Mouse (Mus musculus): ENCODE measurements around the gene Pepd. TPM values are rescaled to one million over a fixed set of nuclear protein-coding genes. Genes with fewer than 3 reads are reported as not detected.
A peak's percentile ranks its signal among the peaks of the same experiment; 100 is the strongest.

Pepd gene
- polyA plus RNA-seq, 1 experiment from 2014 or later = 63.7 TPM

- no peaks in the 10 kb centered on the region for H3K27me3 ChIP-seq (ENCODE audit: control insufficient read depth, insufficient read depth, low read length)
- H3K4me1 ChIP-seq (ENCODE audit: control insufficient read depth, insufficient read depth, low read length) = peaks cover 16% of the 10 kb centered on the region
- H3K9me3 ChIP-seq (ENCODE audit: control insufficient read depth, low read depth, low read length) = no peaks in the 10 kb centered on the region
- H3K4me3 ChIP-seq (ENCODE audit: low read depth, low read length) = no peak overlapping the region
- no peak for ATAC-seq (ENCODE audit: insufficient number of reproducible peaks, insufficient read depth, low FRiP score, low read depth)
- H3K9ac ChIP-seq (replicated peaks; ENCODE audit: low read depth, low read length) = no peak overlapping the region
- 63% methylated on average over 1 of the region's 1 CpGs for WGBS
- no peak overlapping the region for H3K4me2 ChIP-seq (replicated peaks; ENCODE audit: low read depth, low read length)
- no peaks in the 10 kb centered on the region for H3K36me3 ChIP-seq (ENCODE audit: control insufficient read depth, insufficient read depth, low read length)
- H3K27ac ChIP-seq (ENCODE audit: low read length) = no peak overlapping the region
These were observed 146.2 kb downstream of the Pepd start for GRCm38 (mm10) chr7:35058329-35058728.

- 76% methylated on average over 5 of the region's 5 CpGs for WGBS
These were observed 147.3 kb downstream of the Pepd start for GRCm38 (mm10) chr7:35059467-35059866.

GRCm38 (mm10) chr7:35064286-35065258 lies 152.4 kb downstream of the Pepd start:
- ATAC-seq (ENCODE audit: insufficient number of reproducible peaks, insufficient read depth, low FRiP score, low read depth) = no peak
- no peak overlapping the region for H3K27ac ChIP-seq (ENCODE audit: low read length)
- H3K36me3 ChIP-seq (ENCODE audit: control insufficient read depth, insufficient read depth, low read length) = no peaks in the 10 kb centered on the region
- H3K9me3 ChIP-seq (ENCODE audit: control insufficient read depth, low read depth, low read length) = no peaks in the 10 kb centered on the region
- H3K9ac ChIP-seq (replicated peaks; ENCODE audit: low read depth, low read length) = no peak overlapping the region
- WGBS = 67% methylated on average over 14 of the region's 14 CpGs
- no peak overlapping the region for H3K4me3 ChIP-seq (ENCODE audit: low read depth, low read length)
- no peaks in the 10 kb centered on the region for H3K4me1 ChIP-seq (ENCODE audit: control insufficient read depth, insufficient read depth, low read length)
- H3K27me3 ChIP-seq (ENCODE audit: control insufficient read depth, insufficient read depth, low read length) = no peaks in the 10 kb centered on the region
- no peak overlapping the region for H3K4me2 ChIP-seq (replicated peaks; ENCODE audit: low read depth, low read length)

More at GRCm38 (mm10) chr7:35059467-35059866, 147.3 kb downstream of the Pepd start:
- H3K27me3 ChIP-seq (ENCODE audit: control insufficient read depth, insufficient read depth, low read length) = no peaks in the 10 kb centered on the region
- H3K4me1 ChIP-seq (ENCODE audit: control insufficient read depth, insufficient read depth, low read length) = peaks cover 10% of the 10 kb centered on the region
- no peak overlapping the region for H3K9ac ChIP-seq (replicated peaks; ENCODE audit: low read depth, low read length)
- no peak overlapping the region for H3K27ac ChIP-seq (ENCODE audit: low read length)
- ATAC-seq (ENCODE audit: insufficient number of reproducible peaks, insufficient read depth, low FRiP score, low read depth) = no peak
- H3K9me3 ChIP-seq (ENCODE audit: control insufficient read depth, low read depth, low read length) = no peaks in the 10 kb centered on the region
- H3K36me3 ChIP-seq (ENCODE audit: control insufficient read depth, insufficient read depth, low read length) = no peaks in the 10 kb centered on the region
- no peak overlapping the region for H3K4me2 ChIP-seq (replicated peaks; ENCODE audit: low read depth, low read length)
- no peak overlapping the region for H3K4me3 ChIP-seq (ENCODE audit: low read depth, low read length)

GRCm38 (mm10) chr7:35065958-35066357 lies 153.8 kb downstream of the Pepd start:
- no peak overlapping the region for H3K4me2 ChIP-seq (replicated peaks; ENCODE audit: low read depth, low read length)
- no peaks in the 10 kb centered on the region for H3K27me3 ChIP-seq (ENCODE audit: control insufficient read depth, insufficient read depth, low read length)
- no peak overlapping the region for H3K4me3 ChIP-seq (ENCODE audit: low read depth, low read length)
- 50% methylated on average over 3 of the region's 3 CpGs for WGBS
- H3K9me3 ChIP-seq (ENCODE audit: control insufficient read depth, low read depth, low read length) = no peaks in the 10 kb centered on the region
- no peaks in the 10 kb centered on the region for H3K36me3 ChIP-seq (ENCODE audit: control insufficient read depth, insufficient read depth, low read length)
- no peak for ATAC-seq (ENCODE audit: insufficient number of reproducible peaks, insufficient read depth, low FRiP score, low read depth)
- no peaks in the 10 kb centered on the region for H3K4me1 ChIP-seq (ENCODE audit: control insufficient read depth, insufficient read depth, low read length)
- no peak overlapping the region for H3K27ac ChIP-seq (ENCODE audit: low read length)
- no peak overlapping the region for H3K9ac ChIP-seq (replicated peaks; ENCODE audit: low read depth, low read length)

- Histone ChIP-seq H3K9ac (replicated peaks; ENCODE audit: low read depth, low read length) (no peak overlapping the region), H3K4me3 (ENCODE audit: low read depth, low read length) (no peak overlapping the region), H3K27ac (ENCODE audit: low read length) (no peak overlapping the region), H3K9me3 (ENCODE audit: control insufficient read depth, low read depth, low read length) (no peaks in the 10 kb centered on the region), H3K27me3 (ENCODE audit: control insufficient read depth, insufficient read depth, low read length) (no peaks in the 10 kb centered on the region), H3K4me1 (ENCODE audit: control insufficient read depth, insufficient read depth, low read length) (no peaks in the 10 kb centered on the region), H3K36me3 (ENCODE audit: control insufficient read depth, insufficient read depth, low read length) (no peaks in the 10 kb centered on the region), H3K4me2 (replicated peaks; ENCODE audit: low read depth, low read length) (no peak overlapping the region)
- ATAC-seq (ENCODE audit: insufficient number of reproducible peaks, insufficient read depth, low FRiP score, low read depth) = no peak
- WGBS = 82% methylated on average over 8 of the region's 8 CpGs
These were observed 154.5 kb downstream of the Pepd start for GRCm38 (mm10) chr7:35066640-35067212.

GRCm38 (mm10) chr7:35076645-35077044 lies 164.5 kb downstream of the Pepd start:
- ATAC-seq (ENCODE audit: insufficient number of reproducible peaks, insufficient read depth, low FRiP score, low read depth) = 0 out of 2 replicates have a peak, but pooled peaks have one; percentile 23
- Histone ChIP-seq H3K9me3 (ENCODE audit: control insufficient read depth, low read depth, low read length) (no peaks in the 10 kb centered on the region), H3K4me2 (replicated peaks; ENCODE audit: low read depth, low read length) (no peak overlapping the region), H3K27me3 (ENCODE audit: control insufficient read depth, insufficient read depth, low read length) (no peaks in the 10 kb centered on the region), H3K4me1 (ENCODE audit: control insufficient read depth, insufficient read depth, low read length) (peaks cover 3% of the 10 kb centered on the region; the same call in 1 of the 2 replicates), H3K9ac (replicated peaks; ENCODE audit: low read depth, low read length) (no peak overlapping the region), H3K27ac (ENCODE audit: low read length) (peak overlapping the region; percentile 27; the same call in 1 of the 2 replicates), H3K4me3 (ENCODE audit: low read depth, low read length) (no peak overlapping the region), H3K36me3 (ENCODE audit: control insufficient read depth, insufficient read depth, low read length) (no peaks in the 10 kb centered on the region)
- 39% methylated on average over 5 of the region's 5 CpGs for WGBS

- H3K9ac ChIP-seq (replicated peaks; ENCODE audit: low read depth, low read length) = no peak overlapping the region
- H3K27me3 ChIP-seq (ENCODE audit: control insufficient read depth, insufficient read depth, low read length) = no peaks in the 10 kb centered on the region
These were observed 168.7 kb downstream of the Pepd start for GRCm38 (mm10) chr7:35080843-35081338.

GRCm38 (mm10) chr7:35081406-35082104 lies 169.4 kb downstream of the Pepd start:
- Histone ChIP-seq H3K36me3 (ENCODE audit: control insufficient read depth, insufficient read depth, low read length) (no peaks in the 10 kb centered on the region), H3K9me3 (ENCODE audit: control insufficient read depth, low read depth, low read length) (no peaks in the 10 kb centered on the region), H3K27ac (ENCODE audit: low read length) (peak overlapping the region; percentile 33; the same call in 1 of the 2 replicates), H3K4me3 (ENCODE audit: low read depth, low read length) (no peak overlapping the region), H3K9ac (replicated peaks; ENCODE audit: low read depth, low read length) (no peak overlapping the region), H3K4me2 (replicated peaks; ENCODE audit: low read depth, low read length) (0 out of 2 replicates have a peak overlapping the region, but pooled peaks have one; percentile 20), H3K4me1 (ENCODE audit: control insufficient read depth, insufficient read depth, low read length) (peaks cover 7% of the 10 kb centered on the region), H3K27me3 (ENCODE audit: control insufficient read depth, insufficient read depth, low read length) (no peaks in the 10 kb centered on the region)
- 57% methylated on average over 9 of the region's 9 CpGs for WGBS
- ATAC-seq (ENCODE audit: insufficient number of reproducible peaks, insufficient read depth, low FRiP score, low read depth) = no peak

More at GRCm38 (mm10) chr7:35080843-35081338, 168.7 kb downstream of the Pepd start:
- no peaks in the 10 kb centered on the region for H3K36me3 ChIP-seq (ENCODE audit: control insufficient read depth, insufficient read depth, low read length)
- H3K4me1 ChIP-seq (ENCODE audit: control insufficient read depth, insufficient read depth, low read length) = peaks cover 3% of the 10 kb centered on the region; the same call in 1 of the 2 replicates
- H3K9me3 ChIP-seq (ENCODE audit: control insufficient read depth, low read depth, low read length) = no peaks in the 10 kb centered on the region
- H3K27ac ChIP-seq (ENCODE audit: low read length) = peak overlapping the region; percentile 33; the same call in 1 of the 2 replicates
- 27% methylated on average over 10 of the region's 10 CpGs for WGBS
- no peak overlapping the region for H3K4me3 ChIP-seq (ENCODE audit: low read depth, low read length)
- no peak for ATAC-seq (ENCODE audit: insufficient number of reproducible peaks, insufficient read depth, low FRiP score, low read depth)
- H3K4me2 ChIP-seq (replicated peaks; ENCODE audit: low read depth, low read length) = peak overlapping the region; percentile 20; the same call in 1 of the 2 replicates

Data from stomach, embryonic 14.5 days (tissue).